Mouse (Mus musculus): ENCODE measurements around the gene Il1r2.

Il1r2 gene

GRCm38 (mm10) chr1:40128481-40128880 lies 54.6 kb downstream of the Il1r2 start:
- no peak for DNase-seq (ENCODE audit: low read depth in 2 of 2, low spot score in 2 of 2)

DNA sequence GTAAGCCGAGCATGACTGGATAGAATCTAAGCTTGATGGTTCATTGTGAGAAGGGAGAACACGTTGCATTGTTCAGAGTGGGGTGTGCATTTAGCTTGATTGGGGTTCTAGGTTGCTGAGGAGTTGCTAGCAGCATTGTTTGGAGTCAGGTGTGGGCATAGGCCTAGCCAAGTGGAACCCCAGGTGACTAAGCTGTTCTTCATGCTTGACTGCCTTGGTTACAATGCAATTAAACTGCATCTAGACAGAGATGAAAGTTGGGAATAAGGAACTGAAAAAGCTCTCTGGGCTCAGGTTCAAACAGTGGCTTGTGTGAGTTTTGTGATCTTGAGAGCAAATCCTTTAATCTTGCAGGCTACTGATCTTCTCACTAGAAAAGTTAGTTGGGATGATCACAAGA lies 55.4 kb downstream of the Il1r2 start:
- DNase-seq (ENCODE audit: low read depth in 2 of 2, low spot score in 2 of 2): no peak

DNA sequence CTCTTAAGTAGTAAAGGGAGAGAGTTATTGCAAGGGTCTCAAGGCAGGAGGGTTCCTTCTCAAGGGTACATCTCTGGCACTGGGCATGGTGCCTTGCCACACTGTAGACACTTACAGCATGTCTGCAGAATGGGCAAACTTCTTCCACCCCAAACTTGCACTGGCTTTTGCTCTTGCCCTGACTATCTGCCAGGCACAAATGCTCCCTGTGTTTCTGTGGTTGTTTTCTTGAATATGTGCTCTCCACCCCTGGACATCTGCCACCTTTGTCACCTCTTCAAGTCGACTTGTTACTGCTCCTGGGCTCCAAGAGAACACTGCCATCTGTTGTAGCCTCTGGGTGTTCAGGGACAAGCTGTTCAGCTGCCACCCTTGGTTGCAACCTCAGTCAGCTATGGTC lies 57.8 kb downstream of the Il1r2 start:
- DNase-seq (ENCODE audit: low read depth in 2 of 2, low spot score in 2 of 2): no peak

GRCm38 (mm10) chr1:40132721-40133120 lies 58.8 kb downstream of the Il1r2 start:
- no peak for DNase-seq (ENCODE audit: low read depth in 2 of 2, low spot score in 2 of 2)

DNA sequence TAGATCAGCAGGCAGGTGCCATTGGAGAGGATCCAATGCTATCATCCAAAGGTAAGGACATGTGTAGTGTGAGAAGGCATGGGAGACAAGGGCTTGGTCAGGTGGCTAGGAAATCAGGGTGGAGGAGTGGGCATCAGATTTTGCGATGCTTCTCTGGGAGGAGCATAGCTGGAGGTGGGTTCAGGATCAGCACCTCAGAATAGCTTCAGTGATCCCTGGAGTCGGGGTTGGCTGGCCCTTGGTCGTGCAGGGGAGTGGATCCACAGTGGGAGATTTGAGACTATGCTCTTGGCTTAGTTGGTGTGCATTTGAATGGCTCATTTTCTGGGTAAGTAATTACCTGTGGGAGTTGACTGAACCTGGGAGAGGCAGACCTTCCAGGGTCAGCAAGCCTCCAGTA lies 59.7 kb downstream of the Il1r2 start:
- DNase-seq (ENCODE audit: low read depth in 2 of 2, low spot score in 2 of 2): no peak

DNA sequence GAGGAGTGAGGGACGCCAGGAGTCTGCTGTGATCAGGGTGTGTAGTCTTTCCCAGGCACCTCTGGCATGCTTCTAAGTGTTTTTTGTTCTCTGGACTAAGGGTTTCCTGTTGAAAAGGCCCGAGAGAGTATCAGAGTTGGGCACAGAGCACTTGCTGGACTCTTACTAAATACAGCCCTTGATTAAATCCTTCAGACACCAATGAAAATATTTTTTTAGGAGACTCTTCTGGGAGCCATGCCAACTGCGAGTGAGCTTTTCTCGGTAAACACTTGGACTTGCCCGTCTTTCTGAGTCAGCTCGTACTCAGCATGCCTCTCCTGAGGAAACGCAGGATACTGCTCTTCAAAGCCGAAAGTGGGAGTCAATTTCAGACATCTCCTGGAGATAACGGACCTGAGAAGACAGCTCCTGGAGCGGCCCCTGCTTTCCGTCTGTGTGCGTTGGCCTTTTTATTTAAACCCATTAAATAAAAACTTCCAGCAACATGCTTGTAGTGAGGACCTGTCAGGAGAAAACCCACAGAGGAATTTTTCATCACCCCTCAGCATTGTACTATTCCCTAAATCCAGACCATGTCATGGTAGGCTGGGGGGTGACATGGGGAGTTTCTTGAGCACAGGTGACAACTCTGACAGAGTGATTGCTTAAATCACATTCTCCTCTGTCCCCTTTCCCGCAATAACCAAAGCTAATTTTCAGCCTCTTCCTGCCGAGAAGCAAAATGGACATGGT lies 66.1 kb downstream of the Il1r2 start:
- DNase-seq (ENCODE audit: low read depth in 2 of 2, low spot score in 2 of 2): no peak

- no peak for DNase-seq (ENCODE audit: low read depth in 2 of 2, low spot score in 2 of 2)
Observed at GRCm38 (mm10) chr1:40156096-40156495, 82.2 kb downstream of the Il1r2 start.

GRCm38 (mm10) chr1:40163329-40163917 lies 89.5 kb downstream of the Il1r2 start:
- DNase-seq (ENCODE audit: low read depth in 2 of 2, low spot score in 2 of 2): no peak

GRCm38 (mm10) chr1:40164331-40164730 lies 90.5 kb downstream of the Il1r2 start:
- no peak for DNase-seq (ENCODE audit: low read depth in 2 of 2, low spot score in 2 of 2)

DNA sequence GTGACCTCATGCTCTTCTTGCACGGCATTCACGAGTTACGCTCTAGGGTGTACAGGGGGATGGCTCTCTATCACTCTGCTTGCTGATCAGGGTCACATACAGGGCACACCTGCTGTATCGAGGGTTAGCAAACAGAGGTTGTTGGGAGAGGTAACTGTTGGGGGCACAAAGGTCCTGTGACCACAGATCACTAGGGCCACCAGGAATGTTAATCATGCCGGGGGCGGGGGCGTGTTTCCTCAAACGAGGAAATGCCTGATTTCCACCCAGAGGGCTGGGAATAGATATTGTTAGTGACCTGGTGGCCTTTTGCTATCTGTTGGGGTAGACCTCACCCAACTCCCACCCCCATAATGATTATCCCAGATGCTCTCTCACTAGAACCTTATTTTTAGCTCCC lies 93.7 kb downstream of the Il1r2 start:
- DNase-seq (ENCODE audit: low read depth in 2 of 2, low spot score in 2 of 2): no peak

DNA sequence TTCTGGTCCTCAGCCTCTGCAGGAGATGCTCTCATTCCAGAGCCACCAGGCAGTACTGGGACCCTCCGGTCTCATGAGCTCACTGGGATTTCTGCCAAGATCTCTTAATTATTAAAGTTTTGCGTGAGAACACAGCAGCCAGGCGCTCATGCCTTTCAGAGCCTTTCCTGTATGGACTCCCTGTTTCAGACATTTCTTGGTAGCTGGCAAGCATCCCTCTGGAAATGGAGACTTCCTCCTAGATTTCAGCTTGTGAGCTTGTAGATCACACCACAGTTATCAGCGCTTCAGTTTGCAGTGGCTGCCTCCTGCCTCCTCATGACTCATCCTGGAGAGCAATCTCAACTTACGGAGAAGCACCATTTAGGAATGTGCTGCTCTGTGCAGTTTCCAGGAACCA lies 98.0 kb downstream of the Il1r2 start:
- DNase-seq (ENCODE audit: low read depth in 2 of 2, low spot score in 2 of 2): no peak

DNA sequence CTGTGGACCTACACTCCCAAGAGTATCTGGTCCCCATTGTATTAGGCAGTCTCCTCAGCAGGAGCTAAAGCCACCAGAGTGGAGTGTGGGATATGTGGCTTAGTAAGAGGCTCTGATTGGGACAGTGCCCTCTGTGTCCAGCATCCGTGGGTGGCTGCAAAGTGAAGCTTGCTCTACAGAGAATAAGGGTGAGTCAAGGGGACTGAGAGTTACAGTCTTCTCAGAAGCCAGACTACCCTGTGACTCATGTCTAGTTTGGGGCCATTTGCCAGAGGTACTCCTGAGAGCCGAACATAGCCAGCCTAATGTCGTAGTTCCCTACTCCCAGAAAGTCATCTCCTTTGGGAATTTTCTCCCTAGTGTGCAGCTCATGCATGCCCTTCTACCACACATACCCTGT lies 100.3 kb downstream of the Il1r2 start:
- DNase-seq (ENCODE audit: low read depth in 2 of 2, low spot score in 2 of 2): no peak
